Mouse (Mus musculus) right cerebral cortex, postnatal 14 days (tissue): Measurements from ENCODE around the gene Hgfac.

Experiments
- DNase-seq: peaks from one replicate; pipeline ENCODE4 v3.0.0; 2022

The Hgfac gene

DNA sequence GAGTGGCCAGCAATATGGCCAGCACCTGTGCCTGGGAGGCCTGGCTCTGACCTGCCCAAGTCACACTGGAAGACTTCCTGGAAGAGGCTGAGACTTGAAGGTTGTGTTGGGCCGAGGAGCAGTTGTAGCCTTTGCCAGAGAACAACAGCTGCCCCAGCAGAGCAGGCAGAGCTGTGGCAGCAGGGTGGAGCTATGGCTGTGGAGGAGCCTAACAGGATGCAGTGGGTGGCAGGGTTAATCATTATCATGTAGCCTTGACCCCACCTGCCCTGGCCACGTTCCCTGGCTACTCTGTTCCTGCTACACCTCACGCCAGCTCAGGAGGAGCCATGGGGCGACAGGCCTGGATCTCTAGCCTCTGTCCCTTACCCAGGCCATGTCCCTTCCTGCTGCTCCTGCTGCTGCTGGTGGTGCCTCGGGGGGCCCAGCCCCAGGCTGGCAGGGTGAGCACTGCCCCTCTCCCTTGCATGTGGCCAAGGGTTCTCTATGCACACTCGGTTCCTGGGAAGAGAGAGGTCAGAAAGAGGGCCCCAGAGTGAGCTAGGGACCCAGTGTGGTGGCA lies at the start of gene Hgfac:
TSS of gene Hgfac (plus strand) at position 242 of the 562 bp plus-strand sequence.
- no peak for DNase-seq

DNA sequence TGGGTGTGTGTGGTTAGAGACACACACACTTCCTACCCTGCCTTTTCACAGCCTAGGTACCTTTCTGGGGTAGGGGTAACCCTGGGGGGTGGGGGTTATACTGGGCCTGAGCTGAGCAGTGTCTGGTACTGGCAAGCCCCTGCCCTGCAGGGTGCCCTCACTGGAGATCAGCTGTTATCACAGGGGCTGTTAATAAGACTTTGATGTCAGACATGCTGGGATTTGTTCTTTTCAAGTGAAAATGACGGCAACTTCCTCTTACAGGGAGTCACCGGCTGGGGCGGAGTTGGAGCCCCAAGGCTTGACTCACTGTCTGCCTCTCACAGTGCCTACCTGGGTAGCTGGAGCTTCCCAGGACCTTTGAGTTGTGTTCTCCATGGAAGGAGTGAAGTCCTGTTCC lies 42.6 kb upstream of the Hgfac start:
- no peak for DNase-seq

DNA sequence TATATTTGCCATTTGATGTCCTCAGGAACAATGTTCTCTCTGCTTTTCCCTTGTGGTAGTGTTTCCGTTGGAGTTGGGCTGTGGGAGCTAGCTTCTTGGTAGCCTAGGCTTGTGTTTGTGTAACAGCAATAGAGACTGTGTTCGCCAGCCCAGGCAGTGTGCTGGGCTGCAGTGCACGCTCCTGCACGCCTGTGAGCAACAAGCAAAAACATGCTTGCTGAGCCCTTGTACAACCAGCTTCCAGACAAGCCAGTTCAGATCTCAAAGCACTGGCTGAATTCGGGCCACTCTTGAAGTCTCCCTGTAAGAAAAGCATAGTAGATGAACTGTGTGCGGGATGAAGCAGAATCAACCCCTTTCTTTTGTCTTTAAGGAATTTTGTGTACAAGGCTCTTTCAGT lies 42.0 kb upstream of the Hgfac start:
- no peak for DNase-seq

DNA sequence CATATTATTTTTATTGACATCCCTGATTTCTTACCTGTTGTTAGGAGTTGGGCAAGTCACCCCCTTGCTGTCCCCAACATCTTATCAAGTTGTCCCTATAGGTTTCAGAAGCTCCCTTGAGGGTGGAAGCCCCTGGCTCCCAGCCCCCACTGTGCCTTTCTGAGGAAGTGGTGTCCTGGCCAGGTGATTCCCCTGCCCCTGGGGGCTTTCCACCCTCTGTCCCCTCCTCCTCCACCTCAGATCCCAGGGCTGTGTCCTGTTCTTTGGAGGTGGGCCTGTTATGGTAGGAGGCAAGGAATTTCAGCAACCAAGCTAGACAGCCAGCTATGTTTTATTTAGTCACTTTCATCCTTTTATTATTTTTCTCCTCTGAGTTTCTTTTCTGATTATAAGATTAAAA lies 41.0 kb upstream of the Hgfac start:
- DNase-seq = no peak

DNA sequence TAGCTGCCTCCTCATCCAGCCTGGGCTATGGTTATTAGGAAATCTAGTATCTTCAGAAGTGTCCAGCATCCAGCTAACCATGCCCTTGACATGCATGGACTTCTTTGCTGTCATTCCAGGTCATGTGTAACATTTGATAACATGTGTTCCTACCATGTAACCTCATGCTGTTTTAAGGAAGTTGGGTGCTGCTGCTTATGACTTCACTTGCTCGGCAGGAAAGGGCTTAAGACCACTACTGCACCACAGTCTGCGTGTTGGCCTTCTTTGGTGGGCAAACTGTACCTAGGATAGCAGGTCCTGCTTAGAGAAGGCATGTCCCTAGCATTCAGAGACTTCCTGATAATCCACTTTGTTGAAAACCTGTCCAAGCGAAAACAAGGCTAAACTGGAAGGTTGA lies 40.2 kb upstream of the Hgfac start:
- no peak for DNase-seq

DNA sequence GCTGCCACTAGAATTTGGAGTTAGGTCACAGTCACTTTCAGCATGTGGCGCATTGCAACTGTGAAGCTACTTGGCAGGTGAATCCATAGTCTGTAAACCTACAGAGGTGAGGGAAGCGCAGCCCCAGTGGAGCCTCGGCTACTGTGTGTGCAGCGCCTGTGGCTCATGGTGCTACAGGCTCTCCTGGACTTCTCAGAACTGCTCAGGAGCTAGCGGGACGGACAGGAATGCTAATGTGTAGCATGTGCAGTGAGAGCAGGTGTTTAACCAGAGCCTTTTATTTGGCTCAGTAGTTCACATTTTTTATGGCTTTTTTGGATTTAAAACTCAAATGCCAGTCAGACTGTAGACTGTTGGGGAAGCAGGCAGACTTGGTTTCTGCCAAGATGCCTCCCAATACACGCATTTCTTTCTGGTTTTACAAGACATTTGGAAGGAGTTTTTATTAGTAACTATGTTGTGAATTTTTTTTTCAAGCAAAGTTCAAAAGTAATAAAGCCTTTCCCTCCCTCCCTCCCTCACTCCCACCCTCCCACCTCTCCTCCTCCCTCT lies 37.6 kb upstream of the Hgfac start:
- no peak for DNase-seq

DNA sequence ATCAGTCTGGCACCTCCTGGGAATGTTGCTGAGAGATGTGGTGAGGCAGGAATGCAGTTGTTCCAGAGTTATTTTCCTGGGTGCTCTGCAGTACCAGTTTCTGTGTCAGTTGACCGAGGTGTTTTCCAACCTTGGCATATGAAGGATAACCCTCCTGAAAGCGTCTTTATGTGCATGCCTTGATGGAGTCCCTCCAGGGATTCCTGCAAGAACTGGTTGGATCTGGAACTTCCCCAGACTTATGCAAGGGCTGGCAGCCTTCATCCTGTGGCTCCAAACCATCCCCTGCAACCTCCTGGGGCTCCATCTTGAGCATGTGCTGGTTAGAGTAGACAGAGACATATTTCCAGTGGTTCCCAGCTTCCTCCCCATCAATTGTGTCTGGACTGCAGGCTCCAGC lies 36.5 kb upstream of the Hgfac start:
- DNase-seq = no peak

DNA sequence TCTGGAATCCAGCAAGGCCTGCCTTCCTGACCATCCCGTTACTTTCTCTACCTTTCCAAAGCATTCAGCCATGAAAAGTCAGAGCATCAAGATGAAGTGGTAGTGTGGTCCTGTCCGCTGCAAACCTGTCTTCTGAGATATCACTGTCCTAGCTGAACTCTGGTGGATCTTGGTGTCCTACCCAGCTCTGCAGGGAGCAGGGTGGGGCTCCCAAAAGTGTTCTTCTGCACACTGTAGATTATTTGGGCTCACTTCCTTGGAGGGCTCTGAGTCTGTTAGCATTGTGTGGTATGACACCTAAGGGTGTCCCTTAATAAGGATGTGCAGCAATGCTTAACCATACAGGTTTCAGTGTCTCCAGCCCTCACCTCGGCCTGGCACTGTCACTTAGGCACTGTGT lies 35.6 kb upstream of the Hgfac start:
- DNase-seq = no peak

DNA sequence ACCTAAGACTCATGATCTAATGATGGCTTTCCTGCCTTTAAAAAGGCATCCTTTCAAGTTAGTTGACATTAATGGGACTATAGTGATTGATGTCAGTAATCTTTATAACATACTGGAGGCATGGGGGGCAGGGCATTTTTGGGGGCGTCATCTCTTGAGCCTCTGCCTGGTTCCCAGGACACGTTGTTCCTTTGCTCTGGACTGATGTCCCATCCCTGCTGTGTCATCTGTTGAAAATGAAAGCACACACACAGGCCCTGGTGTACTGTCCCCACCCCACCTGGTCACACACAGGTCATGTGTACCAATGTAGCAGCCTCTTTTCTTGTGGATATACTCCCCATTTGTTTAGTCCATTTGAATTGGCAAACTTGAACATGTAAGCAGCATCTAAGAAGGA lies 34.7 kb upstream of the Hgfac start:
- DNase-seq = no peak

DNA sequence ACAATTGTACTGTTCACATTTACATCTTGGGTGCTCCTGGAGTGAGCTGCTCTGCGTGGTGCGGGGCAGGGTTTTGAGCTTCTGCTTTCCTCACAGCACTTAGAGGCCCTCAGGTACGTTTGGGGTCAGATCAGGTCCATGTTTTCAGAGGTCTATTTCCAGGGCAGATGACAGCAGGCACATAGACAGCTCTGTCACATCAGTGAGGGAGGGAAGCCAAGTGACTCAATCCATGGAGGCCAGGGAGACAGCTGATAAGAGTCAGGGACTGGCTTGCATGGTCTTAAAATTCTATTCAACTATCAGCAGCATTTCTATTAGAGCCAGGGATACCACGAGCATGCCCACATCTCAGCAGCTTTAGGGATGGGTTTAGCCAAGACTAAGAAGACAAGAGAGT lies 32.1 kb upstream of the Hgfac start:
- no peak for DNase-seq

DNA sequence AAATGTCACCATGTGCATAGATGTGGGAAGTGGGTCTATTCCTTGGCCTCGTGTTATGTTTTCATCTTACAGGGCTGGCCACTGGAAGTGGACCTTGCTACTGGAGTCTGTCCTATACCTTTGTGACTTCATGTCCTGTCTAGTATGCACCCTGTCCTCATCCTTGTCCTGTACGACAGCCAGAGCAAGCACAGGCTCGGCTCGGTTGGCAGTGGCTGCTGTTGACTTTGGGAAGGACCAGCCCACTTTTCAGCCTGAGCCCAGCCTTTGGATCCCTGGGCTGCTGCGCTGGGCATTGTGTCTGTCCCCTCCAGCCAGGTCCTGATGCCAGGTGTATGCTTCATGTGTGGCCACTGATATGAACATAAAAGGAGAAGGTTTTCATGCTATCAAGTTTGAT lies 30.7 kb upstream of the Hgfac start:
- DNase-seq = no peak

DNA sequence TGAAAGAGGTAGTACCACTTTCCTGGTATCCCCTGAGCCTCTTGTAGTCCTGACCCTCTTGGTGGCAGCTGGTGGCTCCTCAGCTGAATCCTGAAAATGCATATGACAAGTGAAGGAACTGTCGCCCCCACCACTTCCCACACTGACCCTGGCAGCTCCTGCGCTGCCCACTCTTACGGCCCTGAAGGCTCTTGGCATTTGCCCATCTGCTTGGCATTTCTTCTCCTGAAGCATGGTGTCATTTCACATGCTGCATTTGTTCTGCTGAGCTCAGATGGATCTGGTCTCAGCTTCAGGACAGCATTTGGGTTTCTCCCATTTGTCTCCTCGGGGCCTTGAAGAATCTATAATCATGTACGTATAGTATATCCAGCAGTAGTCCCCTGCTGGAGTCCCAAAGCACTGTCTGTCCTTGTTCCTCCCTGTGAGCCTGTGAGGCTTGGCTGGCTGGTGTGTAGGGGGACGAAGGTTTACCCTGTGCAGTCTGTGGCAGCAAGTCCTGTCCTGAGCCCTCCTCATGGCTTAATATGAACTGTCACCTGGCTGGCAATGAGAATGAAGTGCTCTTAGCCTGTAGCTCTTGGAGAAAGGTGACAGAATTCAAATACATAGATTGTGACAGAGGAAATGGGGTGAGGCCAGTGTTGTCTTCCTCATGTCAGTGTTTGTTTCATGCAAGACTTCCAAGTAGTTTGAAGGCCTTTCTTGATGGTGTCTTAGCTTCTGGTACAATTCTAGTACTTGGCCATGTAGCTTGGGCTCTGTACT lies 30.0 kb upstream of the Hgfac start:
- DNase-seq = no peak

DNA sequence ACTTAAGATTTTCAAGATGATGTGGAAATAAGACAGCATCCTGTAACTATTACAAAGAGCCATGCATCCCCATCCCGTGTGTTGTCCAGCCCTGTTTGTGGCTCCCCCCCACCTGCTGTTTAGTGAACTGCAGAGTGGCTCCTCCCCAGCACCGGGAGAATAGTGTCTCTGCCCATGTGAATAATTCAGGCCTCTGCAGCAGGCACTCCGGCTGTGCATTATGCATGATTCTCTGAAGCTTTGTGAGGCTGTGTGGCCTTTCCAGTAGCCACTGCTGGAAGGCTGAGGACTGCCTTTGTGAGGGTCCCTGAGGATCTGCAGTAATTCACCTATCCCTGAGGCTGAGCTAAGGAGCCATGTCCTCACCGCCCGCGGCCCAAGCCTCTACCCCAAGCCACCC lies 27.3 kb upstream of the Hgfac start:
- DNase-seq = no peak

DNA sequence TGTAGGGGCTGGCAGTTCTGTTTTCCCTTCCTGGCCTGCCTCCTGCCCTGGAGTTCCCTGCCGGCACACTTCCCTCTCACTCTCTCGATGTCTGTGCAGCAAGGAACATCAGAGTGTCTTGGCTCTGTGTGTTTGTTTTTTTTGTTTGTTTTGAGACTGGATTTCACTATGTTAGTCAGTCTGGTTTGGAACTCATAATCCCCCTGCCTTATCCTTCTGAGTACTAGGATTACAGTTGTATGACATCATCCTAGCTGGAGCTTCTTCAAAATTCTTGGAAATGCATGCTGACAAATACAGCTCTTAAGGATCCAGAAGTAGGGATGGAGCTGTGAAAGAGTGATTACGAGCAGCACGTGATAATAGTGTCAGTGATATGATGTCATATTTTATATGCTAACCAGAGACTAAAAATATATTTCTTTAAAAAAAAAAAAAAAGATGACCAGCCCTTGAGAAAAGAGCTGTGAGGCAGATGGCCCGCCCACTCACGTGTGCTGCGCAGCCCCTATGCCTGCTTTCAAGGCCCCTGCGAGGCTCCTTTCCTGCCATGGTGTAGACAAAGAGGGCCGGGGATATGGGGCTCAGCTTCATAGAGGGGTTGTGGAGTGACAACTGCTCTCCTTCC lies 21.5 kb upstream of the Hgfac start:
- DNase-seq = peak; percentile 44

DNA sequence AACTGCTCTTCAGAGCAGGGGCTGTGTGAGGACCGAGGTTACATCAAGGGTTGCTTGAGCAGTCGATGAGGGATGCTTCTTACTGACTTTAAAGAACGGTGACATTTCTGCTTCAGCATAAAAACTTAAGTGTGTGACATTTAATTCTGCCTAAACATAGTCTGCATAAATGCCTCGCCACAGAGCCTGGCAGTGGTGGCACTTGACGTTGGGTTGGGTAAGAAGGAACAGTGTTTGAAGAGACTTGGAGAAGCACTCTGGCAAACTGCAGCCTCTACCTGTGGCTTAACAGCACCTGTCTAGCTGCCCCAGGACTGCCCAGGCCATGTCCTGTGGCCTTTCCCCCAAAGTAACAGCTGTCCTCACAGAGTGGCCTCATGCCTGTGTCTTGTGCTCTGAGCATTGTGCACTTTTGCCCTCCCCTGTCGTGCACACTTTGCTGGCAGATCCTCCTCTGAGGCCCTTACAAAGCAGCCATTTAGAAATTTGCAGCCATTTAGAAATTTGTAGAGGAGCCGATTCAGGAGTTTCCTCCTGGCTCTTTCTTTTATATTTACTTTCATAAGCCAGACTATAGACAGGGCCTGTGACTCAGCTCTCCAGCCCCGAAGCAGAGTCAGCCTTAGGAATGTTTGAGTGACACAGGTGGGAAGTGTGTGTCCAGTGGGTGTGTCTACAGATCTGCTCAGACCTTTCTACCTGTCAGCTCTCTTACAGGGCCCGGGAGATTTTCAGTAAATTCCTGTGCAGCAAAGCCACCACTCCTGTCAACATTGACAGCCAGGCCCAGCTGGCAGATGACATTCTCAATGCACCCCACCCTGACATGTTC lies 20.7 kb upstream of the Hgfac start:
- no peak for DNase-seq

DNA sequence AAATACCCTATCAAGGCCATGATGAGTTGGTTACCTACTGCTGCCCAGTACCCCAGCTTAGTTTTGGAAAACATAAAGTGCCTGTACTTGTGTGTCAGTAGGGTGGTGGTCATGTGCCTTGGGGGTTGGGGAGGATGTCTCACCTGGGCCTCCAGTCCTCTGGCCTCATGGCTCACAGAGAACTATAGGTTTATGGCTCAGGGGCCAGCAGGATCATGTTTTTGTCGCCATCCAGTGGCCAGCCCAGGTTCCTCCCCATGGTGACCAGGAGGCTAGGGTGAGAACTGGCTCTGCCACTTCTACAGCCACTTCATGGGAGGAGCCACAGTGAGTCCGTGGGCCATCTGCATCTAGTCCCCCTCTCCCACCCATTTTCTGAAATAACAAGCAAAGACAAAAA lies 16.3 kb upstream of the Hgfac start:
- peak; percentile 53 for DNase-seq

DNA sequence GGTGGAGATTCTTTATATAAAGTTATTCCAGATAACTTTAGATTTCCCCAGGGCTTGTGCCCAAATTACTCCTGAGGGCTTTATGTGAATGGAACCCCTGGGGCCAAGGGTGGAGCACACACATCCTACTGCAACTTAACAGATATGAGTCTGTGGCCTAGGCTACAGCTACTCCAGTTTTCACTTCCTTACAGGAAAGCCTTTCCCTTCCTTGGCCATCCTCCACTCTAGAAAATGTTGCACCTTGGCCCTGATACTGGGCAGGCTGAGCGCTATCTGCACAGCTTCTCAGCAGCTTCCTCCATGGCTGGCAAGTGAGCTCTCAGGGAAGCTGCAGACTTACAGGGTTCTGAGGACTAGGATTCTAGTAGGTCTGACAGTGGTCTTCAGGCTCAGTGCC lies 12.0 kb upstream of the Hgfac start:
- no peak for DNase-seq

DNA sequence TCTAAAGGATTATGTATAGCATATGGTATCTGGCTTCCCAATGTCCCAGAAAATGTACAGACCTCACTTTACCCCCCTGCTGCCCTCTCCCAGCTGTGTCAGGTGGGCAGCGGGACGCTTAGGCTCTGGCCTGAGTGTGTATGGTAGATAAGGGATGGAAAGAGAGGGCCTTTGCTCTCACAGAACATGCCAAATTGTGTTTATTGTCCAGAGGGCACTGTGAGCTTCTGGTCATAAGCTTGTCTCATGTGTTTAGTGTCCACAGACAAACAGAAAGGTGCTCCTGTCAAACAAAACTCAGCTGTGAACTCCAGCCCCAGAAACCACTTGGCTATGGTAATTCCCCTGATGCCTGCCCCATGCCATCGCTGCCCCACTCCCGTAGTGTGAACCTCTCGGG lies 11.6 kb upstream of the Hgfac start:
- no peak for DNase-seq

DNA sequence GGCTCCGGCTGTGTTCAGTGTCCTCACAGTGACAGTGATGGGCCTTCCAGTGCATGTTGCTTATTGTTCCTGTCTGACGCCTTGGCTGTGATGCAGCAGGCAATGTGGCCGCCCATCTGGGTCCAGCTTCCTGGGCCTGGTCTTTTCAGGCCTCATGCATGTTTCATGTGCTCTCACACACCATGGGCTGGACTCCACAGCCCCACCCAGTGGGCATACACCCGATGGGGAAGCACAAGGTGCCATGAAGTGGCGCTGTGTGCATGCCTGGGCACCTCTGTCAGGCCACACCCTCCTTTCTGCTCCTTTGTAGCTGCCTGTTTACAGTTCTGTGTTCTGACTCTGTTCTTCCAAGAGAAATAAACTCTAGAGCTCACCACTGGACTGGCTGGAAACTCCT lies 8.2 kb upstream of the Hgfac start:
- peak; percentile 37 for DNase-seq

DNA sequence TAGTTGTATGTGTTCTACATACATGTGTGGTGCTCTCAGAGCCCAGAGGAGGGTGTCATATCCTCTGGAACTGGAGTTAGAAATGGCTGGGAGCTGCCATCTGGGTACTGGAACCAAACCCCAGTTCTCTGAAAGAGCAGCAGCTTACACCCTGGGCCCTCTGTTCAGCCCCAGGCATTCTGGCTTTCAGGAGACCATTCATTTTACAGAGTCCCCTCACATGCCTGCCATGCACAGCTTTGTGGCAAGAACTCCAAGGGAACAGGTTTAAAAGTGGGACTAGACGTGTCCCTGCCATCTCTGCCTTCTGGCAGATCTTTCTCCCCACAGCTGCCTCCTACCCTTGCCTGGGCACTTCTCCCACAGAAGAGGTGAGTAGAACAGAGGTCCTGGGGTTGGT lies 7.7 kb upstream of the Hgfac start:
- DNase-seq = no peak

DNA sequence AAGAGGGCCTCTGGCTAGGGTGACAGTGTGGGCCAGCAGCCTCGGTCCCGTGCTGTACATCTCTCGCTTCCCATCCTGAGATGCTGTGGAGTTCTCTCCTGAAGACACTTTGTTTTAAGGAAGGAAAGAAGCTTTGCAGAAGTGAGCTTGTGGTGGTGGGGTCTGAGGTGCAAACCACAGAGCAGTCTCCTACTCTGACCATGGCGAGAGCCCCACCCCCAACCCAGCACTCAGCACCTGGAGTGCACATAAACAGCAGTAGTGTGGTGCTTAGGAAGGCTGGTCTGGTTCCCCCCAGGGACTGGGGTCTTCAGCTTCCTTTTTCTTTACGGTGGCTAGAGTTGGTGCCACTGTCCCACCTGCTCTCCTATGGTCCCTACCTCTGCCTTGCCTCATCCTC lies 6.2 kb upstream of the Hgfac start:
- no peak for DNase-seq

DNA sequence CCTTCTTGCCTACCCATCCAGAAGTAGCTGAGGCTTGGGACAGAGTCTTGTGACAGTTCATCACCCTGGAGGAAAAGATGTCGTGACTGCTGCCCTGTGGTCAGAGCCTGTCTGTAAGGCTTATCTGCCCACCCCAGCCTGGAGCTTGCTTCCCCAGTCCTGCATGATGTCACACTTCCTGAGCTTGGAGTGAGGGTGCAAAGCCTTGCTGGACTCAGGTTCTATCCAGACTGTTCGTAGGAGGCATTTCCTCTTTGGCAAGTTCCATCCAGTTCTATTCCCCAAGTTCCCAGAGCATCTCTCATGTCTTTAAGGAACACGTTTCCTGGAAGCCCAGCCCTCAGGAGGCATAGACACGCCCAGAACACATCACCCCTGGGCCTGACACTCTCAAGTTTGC lies 5.5 kb upstream of the Hgfac start:
- DNase-seq = no peak

DNA sequence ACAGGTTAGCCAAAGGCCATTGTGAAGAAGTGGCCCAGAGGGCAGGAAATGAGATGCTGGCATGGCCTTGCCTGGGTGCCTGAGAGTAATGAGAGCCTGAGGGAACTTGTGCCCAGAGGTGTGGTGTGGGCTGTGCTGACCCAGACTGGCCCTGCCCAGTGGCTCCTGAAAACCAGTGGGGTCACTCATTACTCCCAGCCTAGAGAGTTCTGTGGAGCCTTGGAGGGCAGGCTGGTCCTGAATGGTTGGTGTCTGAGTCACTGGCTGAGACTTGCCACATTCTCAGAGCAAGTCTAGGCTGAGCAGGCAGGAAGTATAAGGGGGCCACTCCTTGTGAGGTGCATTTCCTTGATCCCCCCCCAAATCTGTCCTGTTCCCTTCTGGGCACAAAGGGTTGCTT lies 3.9 kb upstream of the Hgfac start:
- no peak for DNase-seq
